Mouse (Mus musculus) limb, embryonic 14.5 days (tissue): Measurements from ENCODE around the gene Nemp2. TPM values are rescaled to one million over a fixed set of nuclear protein-coding genes. Genes with fewer than 3 reads are reported as not detected.

Experiments
- ATAC-seq: fragments of 200-750 bp; cut with Nextera tagmentation; 2 replicates; pipeline ENCODE4 v1.8.0; 2017; ENCODE audit warnings: low read depth, moderate number of reproducible peaks, moderate TSS enrichment; ENCODE audit not compliant: low FRiP score
- DNase-seq: peaks from one replicate; pipeline ENCODE4 v3.0.0-alpha.2; 2015; ENCODE audit warnings: low spot score
- H3K27ac ChIP-seq: fragments of 300-500 bp; sonication (generic); replicated peaks from 2 replicates; pipeline ENCODE4 v1.5.1; 2014; ENCODE audit warnings: low read depth, mild to moderate bottlenecking, low read length, moderate library complexity, mixed read lengths
- H3K27me3 ChIP-seq: fragments of 300-500 bp; sonication (generic); 2 replicates; pipeline ENCODE4 v1.6.1; 2014; ENCODE audit warnings: low read length, mixed read lengths; ENCODE audit not compliant: control insufficient read depth, insufficient read depth
- H3K36me3 ChIP-seq: fragments of 300-500 bp; sonication (generic); 2 replicates; pipeline ENCODE4 v1.6.1; 2014; ENCODE audit warnings: mild to moderate bottlenecking, low read length, moderate library complexity, mixed read lengths; ENCODE audit not compliant: control insufficient read depth, insufficient read depth
- H3K4me1 ChIP-seq: fragments of 300-500 bp; sonication (generic); 2 replicates; pipeline ENCODE4 v1.6.1; 2014; ENCODE audit warnings: antibody characterized with exemption, low read length, mixed read lengths; ENCODE audit not compliant: control insufficient read depth, insufficient read depth
- H3K4me2 ChIP-seq: fragments of 300-500 bp; sonication (generic); replicated peaks from 2 replicates; pipeline ENCODE4 v1.6.1; 2014; ENCODE audit warnings: low read depth, mild to moderate bottlenecking, low read length, moderate library complexity; ENCODE audit not compliant: severe bottlenecking
- H3K4me3 ChIP-seq: fragments of 300-500 bp; sonication (generic); replicated peaks from 2 replicates; pipeline ENCODE4 v1.5.1; 2014; ENCODE audit warnings: low read length
- H3K9ac ChIP-seq: fragments of 300-500 bp; sonication (generic); 2 replicates; pipeline ENCODE4 v1.6.1; 2014; ENCODE audit warnings: mild to moderate bottlenecking, low read depth, low read length, moderate library complexity; ENCODE audit not compliant: severe bottlenecking
- H3K9me3 ChIP-seq: fragments of 300-500 bp; sonication (generic); 2 replicates; pipeline ENCODE4 v1.6.1; 2016; ENCODE audit warnings: low read length; ENCODE audit not compliant: control insufficient read depth
- POLR2A ChIP-seq: fragments of 200-500 bp; IDR thresholded peaks from 2 replicates; pipeline ENCODE4 v1.8.0; 2012; ENCODE audit warnings: inconsistent platforms, mild to moderate bottlenecking, moderate library complexity, borderline replicate concordance; ENCODE audit not compliant: insufficient read depth, insufficient read length; ENCODE audit errors: extremely low read depth
- WGBS: fragments of 180-500 bp; shearing (Covaris S2); extraction: QIAGEN DNeasy Blood & Tissue Kit; methylation state at CpG from one replicate; pipeline ENCODE4 v1.1.7; 2014; 5-methylcytosine and 5-hydroxymethylcytosine counted together
- polyA plus RNA-seq, 2 experiments: library from polyadenylated mRNA; depleted of rRNA in 1 of 2; stranded (reverse) in 1 of 2; unstranded in 1 of 2; fragments of >200 nt; fragmentation: Nextera tagmentation in 1 of 2; extraction: Ambion mirVana in 1 of 2; gene quantifications; 2 replicates each; pipeline versions ENCODE4 v1.2.1 to v1.2.3; 2012 to 2014

Gene Nemp2
- polyA plus RNA-seq, 2 experiments = 11.8 to 24.7 TPM

DNA sequence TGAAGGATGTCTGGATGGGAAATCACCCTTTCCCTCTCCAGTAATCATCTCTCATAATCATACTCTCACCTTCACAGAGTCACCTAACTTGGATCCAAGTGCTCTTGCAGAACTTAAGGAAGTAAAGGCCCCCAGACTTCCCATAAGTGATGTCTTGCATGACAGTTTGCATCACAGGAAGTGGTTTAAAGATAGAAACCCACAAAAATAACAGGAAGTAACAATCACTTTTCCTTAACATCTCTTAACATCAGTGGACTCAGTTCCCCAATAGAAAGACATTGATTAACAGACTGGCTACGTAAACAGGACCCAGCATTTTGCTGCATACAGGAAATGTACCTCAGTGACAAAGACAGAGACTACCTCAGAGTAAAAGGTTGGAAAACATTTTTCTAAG lies 22.9 kb downstream of the Nemp2 start:
- no peaks in the 10 kb centered on the region for H3K27me3 ChIP-seq
- H3K9ac ChIP-seq = no peak overlapping the region
- 0 out of 2 replicates have a peak, but pooled peaks cover 4% of the 10 kb centered on the region for H3K4me1 ChIP-seq
- DNase-seq = no peak
- H3K36me3 ChIP-seq = peaks cover 7% of the 10 kb centered on the region
- H3K9me3 ChIP-seq = no peaks in the 10 kb centered on the region
- WGBS = 69% methylated on average over 1 of the region's 1 CpGs
- H3K4me2 ChIP-seq = no peak overlapping the region
- 0 out of 2 replicates have a peak overlapping the region, but pooled peaks have one; percentile 19 for H3K27ac ChIP-seq
- TF ChIP-seq POLR2A = no peak
- no peak overlapping the region for H3K4me3 ChIP-seq
- no peak for ATAC-seq

DNA sequence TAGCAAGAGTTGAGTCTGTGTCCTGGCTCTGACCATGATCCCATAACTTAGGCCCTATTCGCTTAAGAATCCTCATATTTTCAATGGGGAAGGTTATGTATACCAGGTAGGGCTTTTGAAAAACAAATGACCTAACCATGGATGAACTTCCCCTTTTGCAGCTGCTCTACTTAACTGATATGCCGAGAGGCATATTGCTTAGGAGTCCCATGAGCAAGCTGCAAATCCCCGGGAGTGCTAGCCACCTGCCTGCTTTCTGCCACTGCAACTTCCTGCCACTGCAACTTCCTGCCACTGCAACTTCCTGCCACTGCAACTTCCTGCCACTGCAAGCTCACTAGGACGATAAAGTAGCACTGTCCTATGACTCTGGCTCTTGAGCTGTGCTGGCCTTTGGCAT lies 24.6 kb downstream of the Nemp2 start:
- no peaks in the 10 kb centered on the region for H3K9me3 ChIP-seq
- ATAC-seq (no peak), DNase-seq (no peak)
- WGBS = 79% methylated on average over 4 of the region's 4 CpGs
- H3K27ac ChIP-seq = no peak overlapping the region
- no peaks in the 10 kb centered on the region for H3K27me3 ChIP-seq
- H3K4me1 ChIP-seq = peaks cover 5% of the 10 kb centered on the region; the same call in 1 of the 2 replicates
- H3K4me2 ChIP-seq = no peak overlapping the region
- H3K9ac ChIP-seq = no peak overlapping the region
- no peak overlapping the region for H3K4me3 ChIP-seq
- H3K36me3 ChIP-seq = peaks cover 2% of the 10 kb centered on the region
- no peak for TF ChIP-seq POLR2A

DNA sequence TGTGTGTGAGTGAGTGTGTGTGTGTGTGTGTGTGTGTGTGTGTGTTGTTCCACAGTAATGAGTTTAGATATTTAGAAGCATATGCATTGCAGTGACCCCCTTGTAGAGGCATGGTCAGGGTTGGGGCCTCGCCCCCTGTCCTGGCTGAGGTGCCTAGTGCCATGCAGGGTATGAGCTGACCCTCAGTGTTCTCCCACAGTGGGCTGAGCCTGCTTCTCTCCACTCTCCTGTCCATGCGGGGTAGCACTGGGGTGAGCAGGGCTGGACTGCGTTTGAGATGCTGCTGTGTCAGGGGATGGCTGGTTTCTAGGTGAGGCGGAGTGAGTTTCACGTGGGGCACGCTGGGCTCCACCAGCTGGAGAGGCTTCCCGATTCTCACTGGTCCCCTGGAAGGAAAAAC lies 27.7 kb downstream of the Nemp2 start:
- no peak for ATAC-seq
- H3K9me3 ChIP-seq = no peaks in the 10 kb centered on the region

DNA sequence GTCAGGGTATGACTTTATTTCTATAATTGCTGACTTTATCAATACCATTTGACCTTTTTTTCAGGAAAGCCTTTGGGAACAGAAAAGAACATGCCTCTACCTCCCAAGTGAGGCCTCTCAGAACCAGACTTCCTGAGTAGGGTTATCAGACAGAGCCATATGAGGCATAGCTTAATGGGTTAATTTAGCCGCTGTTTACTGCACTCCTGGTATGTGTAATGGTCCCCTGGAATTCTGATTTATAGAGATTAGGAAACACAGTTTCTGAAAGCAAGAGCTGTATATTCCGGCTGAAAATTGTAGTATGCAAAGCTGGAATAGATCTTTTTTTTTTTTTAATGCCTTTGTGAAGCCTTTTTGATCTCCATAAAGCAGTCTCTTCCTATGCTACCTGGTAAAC lies 29.8 kb downstream of the Nemp2 start:
- WGBS = 29% methylated on average over 2 of the region's 2 CpGs
- no peak for DNase-seq
- Histone ChIP-seq H3K4me3 (no peak overlapping the region), H3K27me3 (no peaks in the 10 kb centered on the region), H3K4me2 (no peak overlapping the region), H3K4me1 (peaks cover 5% of the 10 kb centered on the region; the same call in 1 of the 2 replicates), H3K36me3 (no peaks in the 10 kb centered on the region), H3K27ac (no peak overlapping the region), H3K9me3 (no peaks in the 10 kb centered on the region), H3K9ac (no peak overlapping the region)
- no peak for TF ChIP-seq POLR2A
- ATAC-seq = no peak

More for the DNA sequence above, 27.7 kb downstream of the Nemp2 start:
- Histone ChIP-seq H3K27me3 (no peaks in the 10 kb centered on the region), H3K36me3 (no peaks in the 10 kb centered on the region), H3K4me2 (no peak overlapping the region), H3K4me1 (peaks cover 8% of the 10 kb centered on the region; the same call in 1 of the 2 replicates), H3K27ac (no peak overlapping the region), H3K4me3 (no peak overlapping the region), H3K9ac (no peak overlapping the region)
- no peak for TF ChIP-seq POLR2A
- 78% methylated on average over 7 of the region's 7 CpGs for WGBS
- no peak for DNase-seq

DNA sequence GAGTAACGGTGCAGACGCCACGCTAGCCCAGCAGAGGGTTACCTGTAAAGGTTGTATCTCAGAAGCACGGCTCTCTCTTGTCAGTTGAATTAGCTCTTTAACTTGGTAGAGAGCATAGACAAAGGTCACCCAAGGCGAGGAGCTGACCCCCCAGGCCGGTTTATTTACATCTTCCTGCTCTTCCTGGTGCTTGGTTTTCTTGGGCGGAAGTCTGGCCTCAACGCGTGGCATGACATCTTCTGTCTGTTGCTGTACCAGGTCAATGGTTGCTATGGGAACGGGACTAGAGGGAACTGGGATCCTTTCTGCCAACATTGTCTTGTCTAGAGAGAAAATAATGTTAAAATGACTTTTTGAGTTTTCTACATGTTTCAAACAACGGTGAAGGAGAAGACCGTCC lies 30.3 kb downstream of the Nemp2 start:
- WGBS = 69% methylated on average over 12 of the region's 12 CpGs
- H3K9me3 ChIP-seq = no peaks in the 10 kb centered on the region
- no peak for ATAC-seq
- peaks cover 5% of the 10 kb centered on the region; the same call in 1 of the 2 replicates for H3K4me1 ChIP-seq
- TF ChIP-seq POLR2A = no peak
- no peak overlapping the region for H3K9ac ChIP-seq
- no peak overlapping the region for H3K4me2 ChIP-seq
- no peak overlapping the region for H3K4me3 ChIP-seq
- no peaks in the 10 kb centered on the region for H3K27me3 ChIP-seq
- no peak for DNase-seq
- H3K36me3 ChIP-seq = no peaks in the 10 kb centered on the region
- no peak overlapping the region for H3K27ac ChIP-seq

- 90% methylated on average over 7 of the region's 7 CpGs for WGBS
- Histone ChIP-seq H3K4me3 (no peak overlapping the region), H3K36me3 (no peaks in the 10 kb centered on the region), H3K4me1 (peaks cover 5% of the 10 kb centered on the region; the same call in 1 of the 2 replicates), H3K27me3 (no peaks in the 10 kb centered on the region), H3K9ac (no peak overlapping the region), H3K4me2 (no peak overlapping the region), H3K27ac (no peak overlapping the region), H3K9me3 (no peaks in the 10 kb centered on the region)
- DNase-seq (no peak), ATAC-seq (no peak)
- TF ChIP-seq POLR2A = no peak
Measured at GRCm38 (mm10) chr1:52663228-52663627, 32.7 kb downstream of the Nemp2 start.
